13 mouse cellular contexts compared by ENCODE assay signal in the genomic region with DNA sequence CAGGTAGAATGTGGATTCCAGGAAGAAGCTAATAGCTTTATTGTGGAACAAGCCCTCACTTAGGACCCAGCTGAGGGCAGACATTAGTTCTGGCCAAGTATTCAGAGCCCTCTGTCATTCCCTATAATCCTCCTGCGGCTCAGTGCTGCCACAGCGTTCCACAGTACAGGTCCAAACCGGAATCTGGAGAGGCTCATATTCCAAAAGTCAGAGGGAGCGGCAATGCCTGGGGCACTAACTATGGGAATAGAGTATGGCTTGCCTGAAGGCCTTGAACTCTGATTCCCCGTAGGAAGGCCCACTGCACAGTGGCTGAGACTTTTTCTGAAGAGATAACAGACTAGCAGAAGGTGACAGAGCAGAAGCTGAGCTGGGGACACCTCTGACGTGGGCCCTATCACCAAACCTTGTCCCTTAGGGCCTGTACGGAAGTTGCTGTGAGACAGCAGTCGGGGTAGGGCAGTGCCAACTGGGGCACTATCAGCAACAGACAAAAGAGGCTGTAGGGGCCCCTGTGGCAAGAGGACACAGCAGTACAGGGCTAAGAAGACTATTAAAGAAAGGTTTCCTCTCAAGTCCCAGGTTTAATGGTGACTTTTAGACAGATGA. TPM values are rescaled to one million over a fixed set of nuclear protein-coding genes. Genes with fewer than 3 reads are reported as not detected.
DNase-seq lines count a peak whose midpoint lies in the region; ATAC-seq and TF ChIP-seq lines count a peak whose summit lies in the region.
"Had no signal": no experiment of that assay in that cellular context is flagged by ENCODE, and none has a peak within 500 bp of the region (broad histone marks: within the 10 kb centered on the region; RNA-seq: fewer than 3 reads in every experiment).

No protein-coding gene starts in this region.

- no peaks in the 10 kb centered on the region for H3K36me3 ChIP-seq in heart, embryonic 15.5 days
- no peaks in the 10 kb centered on the region for H3K36me3 ChIP-seq in ES-E14 (ENCODE audit: control insufficient read depth, insufficient read depth, low read length, poor library complexity, severe bottlenecking)
- no peaks in the 10 kb centered on the region for H3K36me3 ChIP-seq in embryonic facial prominence, embryonic 12.5 days
- no peaks in the 10 kb centered on the region for H3K36me3 ChIP-seq in liver, embryonic 14.5 days (replicated peaks; ENCODE audit: control insufficient read depth, insufficient read depth, low read depth)
- H3K36me3 ChIP-seq in hindbrain, embryonic 16.5 days (ENCODE audit: control insufficient read depth, insufficient read depth, low read length), result no peaks in the 10 kb centered on the region

- H3K27ac ChIP-seq in heart, embryonic 15.5 days, result peak overlapping the region; percentile 31
- H3K27ac ChIP-seq in ES-E14 (ENCODE audit: insufficient read depth, low read depth, low read length, poor library complexity, severe bottlenecking), result peak overlapping the region; percentile 97
- H3K27ac ChIP-seq in embryonic facial prominence, embryonic 12.5 days, result peak overlapping the region; percentile 65; the same call in 1 of the 2 replicates
- peak overlapping the region; percentile 86 for H3K27ac ChIP-seq in liver, embryonic 14.5 days
- no peak overlapping the region for H3K27ac ChIP-seq in hindbrain, embryonic 16.5 days (ENCODE audit: low read depth, low read length)

- intact Hi-C loops in left cerebral cortex, postnatal 25 days (cut with DNase I), result no loop called here

- in situ Hi-C loops in ES-E14 (cut with MboI; ENCODE audit: low sequenced_read_pairs in 2 of 2, unreplicated experiment in 2 of 2), result no loop called here

- no peaks in the 10 kb centered on the region for H3K9me3 ChIP-seq in heart, embryonic 15.5 days (replicated peaks)
- H3K9me3 ChIP-seq in ES-E14 (ENCODE audit: control insufficient read depth, insufficient read depth, low read depth, low read length), result no peaks in the 10 kb centered on the region
- no peaks in the 10 kb centered on the region for H3K9me3 ChIP-seq in embryonic facial prominence, embryonic 12.5 days
- H3K9me3 ChIP-seq in liver, embryonic 14.5 days (ENCODE audit: control insufficient read depth, low read length), result no peaks in the 10 kb centered on the region
- no peaks in the 10 kb centered on the region for H3K9me3 ChIP-seq in hindbrain, embryonic 16.5 days (ENCODE audit: control insufficient read depth, low read length)

- 53% methylated on average over 8 of the region's 8 CpGs for WGBS in heart, embryonic 15.5 days
- 59% methylated on average over 8 of the region's 8 CpGs for WGBS in embryonic facial prominence, embryonic 12.5 days
- WGBS in liver, embryonic 14.5 days (ENCODE audit: insufficient replicate concordance), result 45% methylated on average over 8 of the region's 8 CpGs
- WGBS in hindbrain, embryonic 16.5 days, result 86% methylated on average over 8 of the region's 8 CpGs

- H3K4me1 ChIP-seq in heart, embryonic 15.5 days (replicated peaks), result peaks cover 8% of the 10 kb centered on the region
- peaks cover 2 to 7% of the 10 kb centered on the region in 2 experiments; a peak in 1 of 4 replicates for H3K4me1 ChIP-seq in ES-E14 (ENCODE audit: control insufficient read depth in 2 of 2, insufficient read depth in 2 of 2, low read length in 2 of 2, poor library complexity in 1 of 2)
- H3K4me1 ChIP-seq in embryonic facial prominence, embryonic 12.5 days, result peaks cover 19% of the 10 kb centered on the region
- H3K4me1 ChIP-seq in liver, embryonic 14.5 days (replicated peaks; ENCODE audit: control insufficient read depth in 2 of 2, insufficient read depth in 2 of 2, low read length in 1 of 2), result peaks cover 20 to 25% of the 10 kb centered on the region in 2 experiments
- no peaks in the 10 kb centered on the region for H3K4me1 ChIP-seq in hindbrain, embryonic 16.5 days (ENCODE audit: control insufficient read depth, insufficient read depth, low read depth, low read length)

- no peak overlapping the region for H3K9ac ChIP-seq in heart, embryonic 15.5 days
- H3K9ac ChIP-seq in ES-E14 (ENCODE audit: insufficient read depth, low read depth, low read length, poor library complexity, severe bottlenecking), result peak overlapping the region; percentile 4; the same call in 1 of the 2 replicates
- no peak overlapping the region for H3K9ac ChIP-seq in embryonic facial prominence, embryonic 12.5 days
- peak overlapping the region; percentile 44 for H3K9ac ChIP-seq in liver, embryonic 14.5 days (replicated peaks)
- no peak overlapping the region for H3K9ac ChIP-seq in hindbrain, embryonic 16.5 days (ENCODE audit: low read depth, low read length)

- no peak overlapping the region for H3K4me2 ChIP-seq in heart, embryonic 15.5 days
- no peak overlapping the region for H3K4me2 ChIP-seq in embryonic facial prominence, embryonic 12.5 days (replicated peaks)
- H3K4me2 ChIP-seq in liver, embryonic 14.5 days (ENCODE audit: low read depth), result peak overlapping the region; percentile 50
- H3K4me2 ChIP-seq in hindbrain, embryonic 16.5 days (ENCODE audit: low read length), result no peak overlapping the region

- no peak for DNase-seq in heart, adult 9 months (ENCODE audit: low spot score in 2 of 2)
- peak; percentile 80 for DNase-seq in ES-E14 (ENCODE audit: low read depth, low spot score)
- peak; percentile 69 to 73 (median 70) for DNase-seq in liver, embryonic 14.5 days (ENCODE audit: low read depth in 3 of 3, low spot score in 3 of 3)
- DNase-seq in left cerebral cortex, postnatal 25 days (ENCODE audit: low spot score in 2 of 2), result no peak
- DNase-seq in right cerebral cortex, postnatal 25 days, result no peak
- DNase-seq: gastrocnemius, postnatal 25 days; kidney, postnatal 36 days; lung, adult 18-20 months; thymus, adult 2 months had no signal

- TF ChIP-seq CTCF in liver, embryonic 14.5 days (IDR thresholded peaks at IDR 0.05; ENCODE audit: low read depth), result no peak

- no peaks in the 10 kb centered on the region for H3K27me3 ChIP-seq in heart, embryonic 15.5 days
- H3K27me3 ChIP-seq in embryonic facial prominence, embryonic 12.5 days, result no peaks in the 10 kb centered on the region
- no peaks in the 10 kb centered on the region for H3K27me3 ChIP-seq in liver, embryonic 14.5 days (ENCODE audit: control insufficient read depth, insufficient read depth, low read length)
- H3K27me3 ChIP-seq in hindbrain, embryonic 16.5 days (replicated peaks; ENCODE audit: control insufficient read depth, insufficient read depth, low read length), result no peaks in the 10 kb centered on the region

- peak; percentile 70 for TF ChIP-seq EP300 in liver, embryonic 14.5 days (IDR thresholded peaks at IDR 0.05; ENCODE audit: low read depth)

- ATAC-seq in heart, embryonic 15.5 days (replicated peaks; ENCODE audit: insufficient number of reproducible peaks, insufficient read depth, low FRiP score, low read depth), result peak; percentile 31; the same call in 1 of the 2 replicates
- 0 out of 2 replicates have a peak, but pooled peaks have one; percentile 73 for ATAC-seq in embryonic facial prominence, embryonic 12.5 days (ENCODE audit: insufficient number of reproducible peaks, insufficient read depth, low FRiP score, low TSS enrichment)
- peak; percentile 98 for ATAC-seq in liver, embryonic 14.5 days (ENCODE audit: insufficient read depth)
- ATAC-seq in hindbrain, embryonic 16.5 days, result no peak
- ATAC-seq: CD4-positive, CD25-positive, alpha-beta regulatory T cell, adult 4 months had no signal

- H3K4me3 ChIP-seq in heart, embryonic 15.5 days, result no peak overlapping the region
- no peak overlapping the region for H3K4me3 ChIP-seq in ES-E14 (ENCODE audit: insufficient read depth in 1 of 2, low read depth in 1 of 2, low read length in 2 of 2, poor library complexity in 1 of 2, severe bottlenecking in 1 of 2)
- no peak overlapping the region for H3K4me3 ChIP-seq in embryonic facial prominence, embryonic 12.5 days
- H3K4me3 ChIP-seq in liver, embryonic 14.5 days (ENCODE audit: insufficient read depth in 1 of 2, low read depth in 2 of 2, low read length in 2 of 2), result no peak overlapping the region
- no peak overlapping the region for H3K4me3 ChIP-seq in hindbrain, embryonic 16.5 days (ENCODE audit: low read length)

TF ChIP-seq in ES-E14, 5 proteins besides CTCF, POLR2A, EP300 and RAD21:
- TF ChIP-seq MAFK (IDR thresholded peaks at IDR 0.05; ENCODE audit: insufficient read depth, low read depth, low read length) (no peak), ZNF384 (IDR thresholded peaks at IDR 0.05; ENCODE audit: low read depth, low read length) (no peak), HCFC1 (IDR thresholded peaks at IDR 0.05; ENCODE audit: borderline replicate concordance, insufficient read depth, low read length) (no peak), ZC3H11A (IDR thresholded peaks at IDR 0.05; ENCODE audit: borderline replicate concordance, low read depth, low read length) (no peak), CHD2 (IDR thresholded peaks at IDR 0.05; ENCODE audit: low read depth, low read length) (peak; percentile 57; the same call in 1 of the 2 replicates)

RNA-seq across cellular contexts. Expression of a gene that starts 18.8 kb away (rescaled TPM):
- 128 and 135 TPM in 2 replicates for polyA plus RNA-seq in heart, embryonic 15.5 days (2015; fragmentation: Nextera tagmentation; extraction: Ambion mirVana)
- total RNA-seq in ES-E14 (2012; rRNA removed), result 190 and 210 TPM in 2 replicates
- 163 and 167 TPM in 2 replicates for polyA plus RNA-seq in embryonic facial prominence, embryonic 12.5 days (2016; fragmentation: Nextera tagmentation; extraction: Ambion mirVana)
- polyA plus RNA-seq in liver, embryonic 14.5 days (2012; rRNA removed), result 47.4 and 51.9 TPM in 2 replicates
- 93.9 and 95.1 TPM in 2 replicates for polyA plus RNA-seq in liver, embryonic 14.5 days (2014; fragmentation: Nextera tagmentation; extraction: Ambion mirVana)
- 10 to 100 TPM; 75.4 TPM for total RNA-seq in left cerebral cortex, postnatal 25 days (2021)
- 118 and 129 TPM in 2 replicates for polyA plus RNA-seq in hindbrain, embryonic 16.5 days (2015; fragmentation: Nextera tagmentation; extraction: Ambion mirVana)

Comparison
In these comparisons a context has a peak if more than half of its experiments do, and no peak if none do; other contexts are left out.
1. H3K9ac ChIP-seq: peak in ES-E14 (single experiment) and liver, embryonic 14.5 days (single experiment); none in heart, embryonic 15.5 days (single experiment), embryonic facial prominence, embryonic 12.5 days (single experiment) and hindbrain, embryonic 16.5 days (single experiment).
2. DNase-seq: peak in ES-E14 (single experiment) and liver, embryonic 14.5 days (3 of 3); none in heart, adult 9 months (0 of 2), left cerebral cortex, postnatal 25 days (0 of 2) and right cerebral cortex, postnatal 25 days (single experiment).